Mouse (Mus musculus) liver, embryonic 12.5 days (tissue): Measurements from ENCODE around the gene Olfr1442. TPM values are rescaled to one million over a fixed set of nuclear protein-coding genes. Genes with fewer than 3 reads are reported as not detected.
"Not testable (repeated sequence)": the region's sequence is repeated elsewhere in the genome, so short reads cannot be mapped to it uniquely, and the experiment has no call there.

ENCODE experiments used
- ATAC-seq: fragments of 200-750 bp; cut with Nextera tagmentation; 2 replicates; pipeline ENCODE4 v1.8.0; 2017; ENCODE audit warnings: moderate number of reproducible peaks, mild to moderate bottlenecking, moderate library complexity
- H3K27ac ChIP-seq: fragments of 300-500 bp; sonication (generic); 2 replicates; pipeline ENCODE4 v1.5.1; 2016; ENCODE audit warnings: mild to moderate bottlenecking
- H3K27me3 ChIP-seq: fragments of 300-500 bp; sonication (generic); replicated peaks from 2 replicates; pipeline ENCODE4 v1.6.1; 2016; ENCODE audit warnings: mild to moderate bottlenecking, moderate library complexity
- H3K36me3 ChIP-seq: fragments of 300-500 bp; sonication (generic); 2 replicates; pipeline ENCODE4 v1.6.1; 2016; ENCODE audit warnings: mild to moderate bottlenecking, moderate library complexity
- H3K4me1 ChIP-seq: fragments of 300-500 bp; sonication (generic); 2 replicates; pipeline ENCODE4 v1.6.1; 2016
- H3K4me2 ChIP-seq: fragments of 300-500 bp; sonication (generic); 2 replicates; pipeline ENCODE4 v1.6.1; 2016; ENCODE audit warnings: mild to moderate bottlenecking, moderate library complexity
- H3K4me3 ChIP-seq: fragments of 300-500 bp; sonication (generic); 2 replicates; pipeline ENCODE4 v1.5.1; 2016; ENCODE audit warnings: mild to moderate bottlenecking, moderate library complexity
- H3K9ac ChIP-seq: fragments of 300-500 bp; sonication (generic); 2 replicates; pipeline ENCODE4 v1.6.1; 2016; ENCODE audit warnings: mild to moderate bottlenecking, moderate library complexity
- H3K9me3 ChIP-seq: fragments of 300-500 bp; sonication (generic); replicated peaks from 2 replicates; pipeline ENCODE4 v1.6.1; 2016; ENCODE audit warnings: mild to moderate bottlenecking, moderate library complexity
- WGBS: fragments of 180-500 bp; shearing (Covaris S2); methylation state at CpG from one replicate; pipeline ENCODE4 v1.1.7; 2016; ENCODE audit not compliant: insufficient replicate concordance; 5-methylcytosine and 5-hydroxymethylcytosine counted together
- polyA plus RNA-seq: library from polyadenylated mRNA; unstranded; fragments of >200 nt; fragmentation: Nextera tagmentation; extraction: Ambion mirVana; gene quantifications from 2 replicates; pipeline ENCODE4 v1.2.1, GENCODE M21; 2016

The Olfr1442 gene
- not detected in 2 replicates for polyA plus RNA-seq

DNA sequence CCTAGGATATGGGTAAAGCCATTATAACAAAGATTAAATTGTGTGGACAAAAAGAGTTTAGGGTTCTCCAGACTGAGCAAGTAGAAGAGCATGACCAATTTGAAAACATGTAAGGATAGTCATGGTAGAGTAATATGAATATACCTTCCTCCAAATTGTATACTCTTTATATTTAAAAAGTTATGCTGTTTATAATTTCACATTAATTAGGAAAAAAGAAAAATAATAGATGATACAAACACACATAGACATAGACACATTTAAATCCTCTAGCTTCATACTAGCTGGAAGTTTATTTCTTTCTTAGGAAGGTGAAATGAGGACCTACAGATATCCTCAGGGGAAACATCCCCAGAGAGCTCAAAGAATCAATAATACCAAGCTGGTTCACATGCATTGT lies at the start of gene Olfr1442:
Gene Olfr1442, plus strand, starts transcription at position 301 of the 400 bp plus-strand sequence.
- H3K27ac ChIP-seq, result no peak within 1 kb of the TSS
- H3K9me3 ChIP-seq, result no peaks in the 10 kb centered on the region
- no peaks in the 10 kb centered on the region for H3K36me3 ChIP-seq
- no peak for ATAC-seq
- H3K4me3 ChIP-seq, result no peak within 1 kb of the TSS
- no peaks in the 10 kb centered on the region for H3K27me3 ChIP-seq
- no peak within 1 kb of the TSS for H3K4me2 ChIP-seq
- H3K9ac ChIP-seq, result no peak within 1 kb of the TSS
- no peaks in the 10 kb centered on the region for H3K4me1 ChIP-seq

DNA sequence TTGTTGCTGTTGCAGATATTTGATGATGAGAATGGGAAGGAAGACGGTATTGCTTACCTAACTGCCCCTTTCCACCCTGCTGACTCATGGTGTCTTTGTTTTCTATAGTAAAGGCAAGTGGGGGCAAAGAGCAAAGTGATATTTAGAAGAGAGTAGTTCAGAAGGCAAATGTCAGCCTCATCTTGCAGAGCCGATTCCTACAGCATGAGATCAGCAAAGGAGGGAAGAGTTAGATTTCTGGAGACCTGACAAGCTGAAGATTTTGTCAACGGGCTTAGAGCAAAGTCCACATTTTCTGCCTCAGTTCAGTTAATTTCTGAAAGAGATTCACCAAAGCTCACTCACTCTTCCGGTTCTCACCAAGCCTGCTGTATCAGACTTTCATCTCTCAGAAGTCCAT lies 37.1 kb upstream of the Olfr1442 start, which contains the start of gene Glyat:
Gene Glyat, plus strand, starts transcription at position 133 of the 400 bp plus-strand sequence.
- WGBS, result 51% methylated on average over 4 of the region's 4 CpGs
- Histone ChIP-seq H3K9me3 (no peaks in the 10 kb centered on the region), H3K27ac (no peak within 1 kb of the TSS), H3K27me3 (no peaks in the 10 kb centered on the region), H3K4me3 (no peak within 1 kb of the TSS), H3K4me2 (no peak within 1 kb of the TSS), H3K9ac (no peak within 1 kb of the TSS), H3K36me3 (no peaks in the 10 kb centered on the region), H3K4me1 (no peaks in the 10 kb centered on the region)
- no peak for ATAC-seq

DNA sequence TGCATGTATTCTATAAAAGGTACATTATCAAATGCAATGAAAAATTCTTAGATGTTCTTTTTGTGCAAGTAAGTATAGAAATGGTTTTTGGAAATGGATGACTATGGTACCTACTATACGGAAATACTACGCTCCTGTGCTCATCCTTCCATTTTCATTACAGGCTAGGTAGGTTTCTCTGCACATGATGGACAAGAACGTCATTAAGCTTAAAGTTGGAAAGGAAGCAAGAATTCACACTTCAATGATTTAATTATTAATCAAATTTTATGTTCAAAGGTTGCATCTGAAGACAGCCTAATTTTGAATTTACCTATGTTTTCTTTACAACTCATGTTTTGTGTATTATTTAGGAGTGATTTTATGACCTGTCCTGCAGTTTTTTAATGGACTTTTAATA lies 36.0 kb upstream of the Olfr1442 start:
- Histone ChIP-seq H3K36me3 (no peaks in the 10 kb centered on the region), H3K27ac (no peak overlapping the region), H3K9me3 (no peaks in the 10 kb centered on the region), H3K4me3 (no peak overlapping the region), H3K4me1 (no peaks in the 10 kb centered on the region), H3K27me3 (no peaks in the 10 kb centered on the region), H3K9ac (no peak overlapping the region), H3K4me2 (no peak overlapping the region)
- ATAC-seq, result no peak
- WGBS, result 65% methylated on average over 3 of the region's 3 CpGs

DNA sequence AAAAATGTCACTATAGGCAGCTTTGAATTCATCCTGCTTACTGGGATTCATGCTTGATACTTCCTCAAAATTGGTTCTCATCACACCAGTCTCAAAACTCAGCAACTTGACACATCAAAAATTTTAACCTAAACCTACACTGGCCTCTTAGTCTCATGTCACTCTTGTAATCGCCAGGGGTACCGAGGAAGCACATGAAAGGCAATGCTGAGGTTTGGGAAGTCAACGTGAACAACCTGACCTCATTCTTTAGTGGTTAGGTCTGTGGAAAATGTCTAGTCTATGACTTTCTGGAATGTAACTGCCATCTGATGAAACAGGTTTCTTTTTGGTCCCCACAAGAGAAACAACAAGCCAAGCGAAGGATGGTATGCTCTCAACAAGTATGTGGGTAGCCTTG lies 35.3 kb upstream of the Olfr1442 start:
- 71% methylated on average over 4 of the region's 4 CpGs for WGBS
- ATAC-seq, result no peak
- Histone ChIP-seq H3K9me3 (no peaks in the 10 kb centered on the region), H3K27ac (no peak overlapping the region), H3K27me3 (no peaks in the 10 kb centered on the region), H3K4me3 (no peak overlapping the region), H3K4me2 (no peak overlapping the region), H3K36me3 (no peaks in the 10 kb centered on the region), H3K9ac (no peak overlapping the region), H3K4me1 (no peaks in the 10 kb centered on the region)

DNA sequence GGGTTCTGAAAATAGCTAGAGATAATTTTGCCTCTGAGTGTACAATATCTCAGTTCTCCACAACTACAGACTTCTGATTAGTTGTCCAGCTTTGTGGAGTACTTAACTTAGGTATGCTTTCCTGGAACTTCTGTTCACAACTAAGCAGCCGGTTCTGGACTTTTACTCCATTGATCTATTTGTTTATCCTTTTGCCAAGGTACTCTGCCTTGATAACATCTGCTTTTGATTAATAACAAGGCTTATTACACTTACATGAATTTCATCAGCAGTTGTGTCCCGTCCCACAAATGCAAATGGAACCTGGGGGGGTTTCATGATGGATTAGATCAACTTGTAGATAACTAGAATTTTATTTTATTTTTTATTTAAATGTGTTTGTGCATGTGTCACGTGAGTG lies 33.4 kb upstream of the Olfr1442 start:
- no peak for ATAC-seq
- Histone ChIP-seq H3K9ac (no peak overlapping the region), H3K4me3 (no peak overlapping the region), H3K27me3 (no peaks in the 10 kb centered on the region), H3K4me2 (no peak overlapping the region), H3K9me3 (no peaks in the 10 kb centered on the region), H3K4me1 (no peaks in the 10 kb centered on the region), H3K27ac (no peak overlapping the region), H3K36me3 (no peaks in the 10 kb centered on the region)
- WGBS, result 58% methylated on average over 3 of the region's 3 CpGs

DNA sequence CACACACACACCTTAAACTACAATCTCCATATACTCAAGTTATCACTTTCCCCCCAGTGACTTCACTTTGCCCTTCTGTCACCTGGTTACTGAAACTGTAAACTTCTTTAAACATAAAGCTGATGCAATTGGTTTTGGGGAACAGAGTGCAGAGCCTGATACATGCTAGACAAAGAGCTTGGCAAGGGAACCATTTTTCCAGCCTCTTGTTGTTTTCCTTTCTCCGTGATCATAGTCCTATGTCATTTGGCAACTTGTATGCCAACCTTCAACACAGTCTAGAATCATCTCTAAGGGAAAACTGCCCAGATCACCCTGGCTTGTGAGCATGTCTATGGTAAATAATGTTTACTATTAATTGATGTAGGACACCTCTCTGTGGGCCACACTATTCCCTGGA lies 32.2 kb upstream of the Olfr1442 start:
- ATAC-seq, result no peak
- Histone ChIP-seq H3K27ac (no peak overlapping the region), H3K9ac (no peak overlapping the region), H3K4me1 (no peaks in the 10 kb centered on the region), H3K4me3 (no peak overlapping the region), H3K9me3 (no peaks in the 10 kb centered on the region), H3K4me2 (no peak overlapping the region), H3K36me3 (no peaks in the 10 kb centered on the region), H3K27me3 (no peaks in the 10 kb centered on the region)
- 60% methylated on average over 1 of the region's 1 CpGs for WGBS

DNA sequence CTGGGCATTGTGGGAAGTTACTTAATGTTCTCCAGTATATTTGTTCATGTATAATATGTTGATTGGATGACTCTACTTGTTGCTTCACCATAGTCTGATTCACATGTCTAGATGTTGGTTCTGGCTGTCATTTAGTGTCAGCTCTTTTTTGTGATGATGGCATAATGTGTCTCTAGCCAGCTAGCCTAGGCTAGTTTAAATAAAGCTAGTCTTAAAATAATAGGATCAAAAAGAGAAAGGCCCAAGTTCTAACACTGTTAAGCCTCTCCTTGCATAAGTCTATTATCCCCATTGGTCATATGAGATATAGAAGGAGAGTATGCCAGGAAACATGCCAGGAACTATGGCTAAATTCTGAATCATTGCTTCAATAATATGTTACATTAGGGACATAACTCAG lies 20.7 kb upstream of the Olfr1442 start:
- Histone ChIP-seq H3K27me3 (no peaks in the 10 kb centered on the region), H3K27ac (no peak overlapping the region), H3K4me3 (no peak overlapping the region), H3K36me3 (no peaks in the 10 kb centered on the region), H3K4me1 (no peaks in the 10 kb centered on the region), H3K9ac (no peak overlapping the region), H3K9me3 (no peaks in the 10 kb centered on the region), H3K4me2 (no peak overlapping the region)
- no peak for ATAC-seq

DNA sequence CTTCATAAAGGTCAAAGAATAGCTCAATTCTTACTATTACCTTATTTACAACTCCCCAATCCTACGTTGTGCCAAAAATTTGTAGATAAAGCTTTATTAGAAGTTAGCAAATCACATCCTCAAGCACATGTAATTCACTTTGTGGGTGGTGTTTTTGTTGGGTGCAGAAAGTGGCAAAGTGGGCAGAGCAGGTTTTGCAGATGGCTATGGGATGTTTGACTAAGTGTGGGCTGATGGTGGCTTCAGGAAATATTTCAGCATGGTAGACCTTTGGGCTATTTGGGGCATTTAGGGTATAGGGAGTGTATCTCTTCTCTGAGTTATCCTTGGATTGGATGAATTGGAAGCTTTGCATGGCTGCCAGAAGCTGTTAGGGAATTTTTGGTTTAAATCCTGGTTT lies 4.1 kb upstream of the Olfr1442 start:
- no peaks in the 10 kb centered on the region for H3K36me3 ChIP-seq
- H3K4me3 ChIP-seq, result no peak overlapping the region
- no peak overlapping the region for H3K4me2 ChIP-seq
- ATAC-seq, result no peak
- no peak overlapping the region for H3K9ac ChIP-seq
- WGBS, result 62% methylated on average over 1 of the region's 1 CpGs
- no peak overlapping the region for H3K27ac ChIP-seq
- peaks cover 13% of the 10 kb centered on the region; the same call in 1 of the 2 replicates for H3K9me3 ChIP-seq
- H3K4me1 ChIP-seq, result no peaks in the 10 kb centered on the region
- H3K27me3 ChIP-seq, result no peaks in the 10 kb centered on the region

DNA sequence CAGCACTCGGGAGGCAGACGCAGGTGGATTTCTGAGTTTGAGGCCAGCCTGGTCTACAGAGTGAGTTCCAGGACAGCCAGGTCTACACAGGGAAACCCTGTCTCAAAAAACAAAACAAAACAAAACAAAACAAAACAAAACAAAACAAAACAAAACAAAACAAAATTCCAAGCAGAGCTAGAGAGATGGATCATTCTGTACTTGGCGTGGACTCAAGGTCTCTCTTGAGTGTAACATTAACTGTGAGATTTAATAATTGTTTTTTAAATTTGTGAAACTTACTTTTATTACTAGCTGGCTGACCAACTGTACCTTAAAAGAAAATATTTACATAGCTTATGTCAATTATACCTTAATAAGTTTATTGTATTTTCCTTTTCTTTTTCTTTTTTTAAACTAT lies 1.6 kb upstream of the Olfr1442 start:
- WGBS, result 68% methylated on average over 3 of the region's 3 CpGs

DNA sequence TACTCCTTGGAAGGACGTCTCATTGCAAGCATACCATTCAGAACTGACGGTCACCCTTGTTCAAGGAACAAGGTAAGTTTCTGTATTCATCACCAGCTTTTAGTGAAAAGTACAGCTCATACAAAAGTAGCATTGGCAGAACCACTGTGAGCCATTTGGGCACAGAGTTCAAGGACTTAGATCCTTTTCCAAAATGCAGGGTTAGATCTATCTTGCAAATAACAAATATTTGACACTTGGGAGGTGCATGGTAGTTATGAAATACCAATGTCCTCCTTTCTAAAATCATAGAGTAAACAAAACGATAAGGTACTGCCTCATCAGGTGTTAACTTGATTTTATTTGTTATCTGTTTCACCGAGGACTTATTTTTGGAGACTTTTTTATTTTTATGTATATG lies 812 bp downstream of the Olfr1442 start:
- Histone ChIP-seq H3K4me2 (no peak overlapping the region), H3K27me3 (no peaks in the 10 kb centered on the region), H3K4me3 (no peak overlapping the region), H3K9me3 (no peaks in the 10 kb centered on the region), H3K27ac (no peak overlapping the region), H3K4me1 (no peaks in the 10 kb centered on the region), H3K9ac (no peak overlapping the region), H3K36me3 (no peaks in the 10 kb centered on the region)
- 58% methylated on average over 4 of the region's 4 CpGs for WGBS
- ATAC-seq, result no peak

More for the DNA sequence above, 1.6 kb upstream of the Olfr1442 start:
- not testable (repeated sequence) for H3K4me1 ChIP-seq, H3K36me3 ChIP-seq, H3K27me3 ChIP-seq, H3K9ac ChIP-seq, H3K4me2 ChIP-seq, ATAC-seq, H3K4me3 ChIP-seq, H3K27ac ChIP-seq, H3K9me3 ChIP-seq

DNA sequence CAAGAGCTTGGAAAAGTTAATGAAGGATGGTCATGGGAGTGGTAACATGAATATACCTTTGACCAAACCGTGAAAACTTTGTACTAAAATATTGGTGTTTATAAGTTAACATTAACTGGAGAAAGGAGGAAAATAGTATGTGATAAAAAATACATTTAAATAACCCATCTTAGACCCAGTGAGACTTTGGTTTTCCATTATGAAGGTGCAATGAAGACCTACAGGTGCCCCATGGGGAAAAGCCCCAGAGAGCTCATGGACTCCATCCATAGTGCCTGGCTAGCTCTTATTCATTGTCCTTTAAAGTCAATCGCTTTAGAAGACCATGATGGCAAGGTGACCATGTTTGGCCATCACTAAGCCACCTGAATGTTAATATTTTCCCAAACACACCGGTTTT lies 7.6 kb downstream of the Olfr1442 start, which contains the start of gene Olfr1443:
Gene Olfr1443, plus strand, starts transcription at position 301 of the 400 bp plus-strand sequence.
- WGBS, result 45% methylated on average over 3 of the region's 3 CpGs

DNA sequence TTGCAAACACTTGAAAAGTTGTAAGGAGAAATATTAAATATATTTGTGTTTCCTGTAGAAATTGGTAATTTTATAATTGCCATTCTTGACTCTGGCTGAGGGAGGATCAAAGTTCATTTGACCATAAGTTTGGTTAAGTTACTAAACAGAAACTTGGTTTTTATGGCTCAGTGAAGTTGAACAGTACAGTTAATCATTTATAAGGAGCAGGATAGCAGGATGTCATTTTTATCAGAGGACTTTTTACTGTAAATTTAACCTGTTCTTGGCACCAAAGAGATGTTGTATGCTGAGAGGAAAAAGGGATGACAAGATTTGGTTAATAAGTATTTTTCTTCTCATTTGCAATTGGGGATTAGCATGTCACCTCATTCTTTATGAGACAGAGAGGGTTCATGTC lies 14.4 kb downstream of the Olfr1442 start:
- ATAC-seq, result no peak
- H3K36me3 ChIP-seq, result no peaks in the 10 kb centered on the region
- no peaks in the 10 kb centered on the region for H3K4me1 ChIP-seq
- no peaks in the 10 kb centered on the region for H3K27me3 ChIP-seq
- no peak overlapping the region for H3K27ac ChIP-seq
- no peak overlapping the region for H3K4me3 ChIP-seq
- no peak overlapping the region for H3K4me2 ChIP-seq
- no peak overlapping the region for H3K9ac ChIP-seq
- no peaks in the 10 kb centered on the region for H3K9me3 ChIP-seq

More for the DNA sequence above, 7.6 kb downstream of the Olfr1442 start, which contains the start of gene Olfr1443:
- Histone ChIP-seq H3K36me3 (no peaks in the 10 kb centered on the region), H3K27me3 (no peaks in the 10 kb centered on the region), H3K4me3 (no peak within 1 kb of the TSS), H3K4me1 (no peaks in the 10 kb centered on the region), H3K27ac (no peak within 1 kb of the TSS), H3K9ac (no peak within 1 kb of the TSS), H3K4me2 (no peak within 1 kb of the TSS), H3K9me3 (no peaks in the 10 kb centered on the region)
- no peak for ATAC-seq

DNA sequence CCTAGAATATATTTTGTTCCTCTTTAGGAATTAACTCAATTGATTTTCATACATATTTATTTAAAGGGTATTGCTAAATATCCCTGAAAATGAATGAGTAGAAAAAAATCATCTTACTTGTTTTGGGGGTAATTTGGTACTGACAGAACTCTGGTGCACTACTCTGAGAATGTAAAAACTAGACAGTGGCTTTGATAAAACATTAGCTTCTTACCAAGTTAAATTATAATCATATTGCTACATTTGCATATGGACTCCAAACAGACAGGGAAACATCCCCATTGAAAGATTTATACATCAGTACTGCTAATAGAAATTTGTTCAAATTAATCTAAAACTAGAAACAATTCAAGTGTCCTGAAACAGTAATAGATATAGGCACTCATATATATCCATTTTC lies 15.0 kb downstream of the Olfr1442 start:
- Histone ChIP-seq H3K27ac (no peak overlapping the region), H3K36me3 (no peaks in the 10 kb centered on the region), H3K9me3 (no peaks in the 10 kb centered on the region), H3K9ac (no peak overlapping the region), H3K4me3 (no peak overlapping the region), H3K27me3 (no peaks in the 10 kb centered on the region), H3K4me2 (no peak overlapping the region), H3K4me1 (no peaks in the 10 kb centered on the region)
- ATAC-seq, result no peak
